Comparison of ENCODE assay signal across 7 mouse cellular contexts in genomic region chr3:121539871-121540431, GRCm38 (mm10). TPM values are rescaled to one million over a fixed set of nuclear protein-coding genes. Genes with fewer than 3 reads are reported as not detected.
DNase-seq lines count a peak whose midpoint lies in the region; ATAC-seq and TF ChIP-seq lines count a peak whose summit lies in the region.

No protein-coding gene starts in this region.

- no peaks in the 10 kb centered on the region for H3K27me3 ChIP-seq in hindbrain, postnatal 0 days (ENCODE audit: insufficient read depth, low read length)
- H3K27me3 ChIP-seq in liver, postnatal 0 days (ENCODE audit: insufficient read depth, low read length): no peaks in the 10 kb centered on the region
- H3K27me3 ChIP-seq in stomach, embryonic 15.5 days (replicated peaks): no peaks in the 10 kb centered on the region

- H3K4me1 ChIP-seq in hindbrain, postnatal 0 days (ENCODE audit: insufficient read depth, low read length): no peaks in the 10 kb centered on the region
- H3K4me1 ChIP-seq in liver, postnatal 0 days (ENCODE audit: insufficient read depth): no peaks in the 10 kb centered on the region
- peaks cover 3% of the 10 kb centered on the region; the same call in 1 of the 2 replicates for H3K4me1 ChIP-seq in stomach, embryonic 15.5 days

- no peak overlapping the region for H3K4me3 ChIP-seq in hindbrain, postnatal 0 days (ENCODE audit: low read length)
- H3K4me3 ChIP-seq in liver, postnatal 0 days (ENCODE audit: low read depth, low read length): no peak overlapping the region
- no peak overlapping the region for H3K4me3 ChIP-seq in stomach, embryonic 15.5 days (replicated peaks)

- peak; percentile 61 for TF ChIP-seq CTCF in hindbrain, postnatal 0 days (IDR thresholded peaks at IDR 0.05; ENCODE audit: low read depth)
- TF ChIP-seq CTCF in liver, postnatal 0 days (IDR thresholded peaks at IDR 0.05; ENCODE audit: low read depth): peak; percentile 53

- peak overlapping the region; percentile 18; the same call in 1 of the 2 replicates for H3K4me2 ChIP-seq in hindbrain, postnatal 0 days (ENCODE audit: low read depth, low read length)
- no peak overlapping the region; the same call in 1 of the 2 replicates for H3K4me2 ChIP-seq in liver, postnatal 0 days (ENCODE audit: low read depth, low read length)
- peak overlapping the region; percentile 30 for H3K4me2 ChIP-seq in stomach, embryonic 15.5 days

- WGBS in hindbrain, postnatal 0 days: 9% methylated on average over 8 of the region's 8 CpGs
- WGBS in liver, postnatal 0 days (ENCODE audit: insufficient replicate concordance): 22% methylated on average over 8 of the region's 8 CpGs
- 8% methylated on average over 8 of the region's 8 CpGs for WGBS in stomach, embryonic 15.5 days

- ATAC-seq in common myeloid progenitor, adult 5-6 weeks (replicated peaks; ENCODE audit: low read depth, poor library complexity, severe bottlenecking): 0 out of 2 replicates have a peak, but pooled peaks have one; percentile 7
- ATAC-seq in hindbrain, postnatal 0 days: peak; percentile 67; the same call in 1 of the 2 replicates
- peak; percentile 75 for ATAC-seq in liver, postnatal 0 days
- ATAC-seq in stomach, embryonic 15.5 days (ENCODE audit: insufficient read depth, low FRiP score, low read depth): peak; percentile 59

- no peaks in the 10 kb centered on the region for H3K36me3 ChIP-seq in hindbrain, postnatal 0 days (ENCODE audit: insufficient read depth, low read length)
- no peaks in the 10 kb centered on the region for H3K36me3 ChIP-seq in liver, postnatal 0 days (replicated peaks; ENCODE audit: insufficient read depth, low read length)
- H3K36me3 ChIP-seq in stomach, embryonic 15.5 days: no peaks in the 10 kb centered on the region

- no peak overlapping the region for H3K27ac ChIP-seq in hindbrain, postnatal 0 days
- no peak overlapping the region for H3K27ac ChIP-seq in liver, postnatal 0 days (ENCODE audit: low read depth)
- no peak overlapping the region for H3K27ac ChIP-seq in stomach, embryonic 15.5 days

- H3K9ac ChIP-seq in hindbrain, postnatal 0 days (replicated peaks; ENCODE audit: low read length): no peak overlapping the region
- H3K9ac ChIP-seq in liver, postnatal 0 days (replicated peaks): no peak overlapping the region
- H3K9ac ChIP-seq in stomach, embryonic 15.5 days: no peak overlapping the region

- H3K9me3 ChIP-seq in hindbrain, postnatal 0 days (ENCODE audit: low read length): no peaks in the 10 kb centered on the region
- no peaks in the 10 kb centered on the region for H3K9me3 ChIP-seq in liver, postnatal 0 days (ENCODE audit: low read length)
- no peaks in the 10 kb centered on the region for H3K9me3 ChIP-seq in stomach, embryonic 15.5 days

- no peak for TF ChIP-seq EP300 in liver, postnatal 0 days (IDR thresholded peaks at IDR 0.05; ENCODE audit: low read depth)

- peak; percentile 76 for DNase-seq in Muller cell, postnatal 12 days (ENCODE audit: inconsistent ontology term)
- DNase-seq in hindbrain, postnatal 0 days (ENCODE audit: low spot score): peak; percentile 78
- DNase-seq in liver, postnatal 0 days: peak; percentile 37
- no peak for DNase-seq in layer of hippocampus, adult 9-11 months
- no peak for DNase-seq in adrenal gland, postnatal 10 days

RNA-seq across cellular contexts. Expression of gene Slc44a3, which starts 7.7 kb away (rescaled TPM):
- total RNA-seq in common myeloid progenitor, adult 5-6 weeks (2017): 0.46 TPM in 1 of 2 replicates, not detected in the other
- total RNA-seq in hindbrain, postnatal 0 days (2014; rRNA removed): 0.14 and 0.68 TPM in 2 replicates
- polyA plus RNA-seq in hindbrain, postnatal 0 days (2015; fragmentation: Nextera tagmentation; extraction: Ambion mirVana): 0.51 and 0.96 TPM in 2 replicates
- 15.2 and 16.6 TPM in 2 replicates for polyA plus RNA-seq in liver, postnatal 0 days (2015; fragmentation: Nextera tagmentation; extraction: Ambion mirVana)
- polyA plus RNA-seq in stomach, embryonic 15.5 days (2015; fragmentation: Nextera tagmentation; extraction: Ambion mirVana): 35.4 and 46.9 TPM in 2 replicates
- 10 to 100 TPM; 19.8 to 22.8 TPM for total RNA-seq in adrenal gland, postnatal 10 days (2021)

Comparison
In these comparisons a context has a peak if more than half of its experiments do, and no peak if none do; other contexts are left out.
1. DNase-seq: peak in Muller cell, postnatal 12 days (single experiment), hindbrain, postnatal 0 days (single experiment) and liver, postnatal 0 days (single experiment); none in layer of hippocampus, adult 9-11 months (single experiment) and adrenal gland, postnatal 10 days (single experiment).
2. ATAC-seq: peak in every context shown above with its lines; median percentile 75 in liver, postnatal 0 days; 67 in hindbrain, postnatal 0 days; 59 in stomach, embryonic 15.5 days; 7 in common myeloid progenitor, adult 5-6 weeks.
3. RNA of gene Slc44a3, which starts 7.7 kb away (total RNA-seq): 19.8 to 22.8 TPM in adrenal gland, postnatal 10 days; 0.14 to 0.68 TPM in hindbrain, postnatal 0 days and 0.46 TPM in common myeloid progenitor, adult 5-6 weeks; every median in the first group is over 10 times any median in the second.